Mouse (Mus musculus) erythroblast, embryonic 14.5 days (primary cell): ENCODE results near the gene Sobp.

Source experiments
- GATA1 ChIP-seq: IDR thresholded peaks from 2 replicates; pipeline ENCODE4 v1.6.1; 2012; ENCODE audit warnings: low read length, inconsistent platforms, mixed read lengths
- TAL1 ChIP-seq: IDR thresholded peaks from 3 replicates; pipeline ENCODE4 v1.6.1; 2012; ENCODE audit warnings: low read length, inconsistent platforms, mixed read lengths

GRCm38 (mm10) chr10:43041794-43042193, 132.5 kb downstream of the Sobp start:
- TF ChIP-seq TAL1 (no peak), GATA1 (no peak)
